Mouse (Mus musculus): Measurements from ENCODE around the gene Gm4858. TPM values are rescaled to one million over a fixed set of nuclear protein-coding genes. Genes with fewer than 3 reads are reported as not detected.

Gm4858 gene
- not detected in 2 replicates for polyA plus RNA-seq (2012; rRNA removed)

DNA sequence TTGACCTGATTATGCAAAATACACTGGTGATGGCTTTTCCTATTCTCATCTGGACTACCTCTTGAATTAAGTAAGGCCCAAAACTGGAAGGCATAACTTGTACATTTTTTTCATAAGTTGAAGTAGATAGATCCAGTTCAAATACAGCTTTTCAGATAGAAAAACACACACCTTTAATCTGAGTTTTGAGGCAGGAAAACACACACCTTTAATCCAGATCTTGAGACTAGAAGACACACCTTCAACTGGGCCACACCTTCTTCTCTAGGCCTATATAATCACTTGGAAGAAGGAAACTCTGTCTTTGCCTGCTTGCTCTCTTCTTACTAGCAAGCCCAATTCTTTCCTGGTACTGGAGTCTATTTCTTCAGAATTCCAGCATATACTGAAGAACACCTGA lies at the start of gene Gm4858:
TSS of gene Gm4858 (plus strand) at position 301 of the 400 bp plus-strand sequence.

GRCm38 (mm10) chr3:93018960-93019359 lies 49.7 kb upstream of the Gm4858 start, which contains the start of gene Lce1m:
Gene Lce1m, minus strand, starts transcription at chr3:93019060.

Other genes with a start within 250 kb of the Gm4858 start
- gene Kprp, start 241.6 kb upstream of the Gm4858 start, polyA plus RNA-seq (2012; rRNA removed) = not detected in 2 replicates
- not detected in 2 replicates for gene Lce1l, start 217.5 kb upstream of the Gm4858 start, polyA plus RNA-seq (2012; rRNA removed)
- gene 2310050C09Rik, start 198.6 kb upstream of the Gm4858 start, polyA plus RNA-seq (2012; rRNA removed) = not detected in 2 replicates
- not detected in 2 replicates for gene Lce3a, start 142.6 kb upstream of the Gm4858 start, polyA plus RNA-seq (2012; rRNA removed)
- gene Lce3b, start 135.8 kb upstream of the Gm4858 start, polyA plus RNA-seq (2012; rRNA removed) = not detected in 2 replicates
- not detected in 2 replicates for gene Lce3c, start 124.3 kb upstream of the Gm4858 start, polyA plus RNA-seq (2012; rRNA removed)
- gene Lce3d, start 111.4 kb upstream of the Gm4858 start, polyA plus RNA-seq (2012; rRNA removed) = not detected in 2 replicates
- not detected in 2 replicates for gene Lce3e, start 101.8 kb upstream of the Gm4858 start, polyA plus RNA-seq (2012; rRNA removed)
- not detected in 2 replicates for gene Lce3f, start 76.6 kb upstream of the Gm4858 start, polyA plus RNA-seq (2012; rRNA removed)
- 1.2 and 2.7 TPM in 2 replicates for gene Crct1, start 53.1 kb upstream of the Gm4858 start, polyA plus RNA-seq (2012; rRNA removed)
- not detected in 2 replicates for gene Lce1m, start 49.8 kb upstream of the Gm4858 start, polyA plus RNA-seq (2012; rRNA removed)
- gene Crnn, start 76.0 kb downstream of the Gm4858 start, polyA plus RNA-seq (2012; rRNA removed) = not detected in 2 replicates
- not detected in 2 replicates for gene Flg2, start 128.5 kb downstream of the Gm4858 start, polyA plus RNA-seq (2012; rRNA removed)
- not detected in 2 replicates for gene Flg, start 204.7 kb downstream of the Gm4858 start, polyA plus RNA-seq (2012; rRNA removed)

Measured in central nervous system, embryonic 18 days (tissue).